Mouse (Mus musculus): ENCODE results near the gene Ficd.

The Ficd gene

DNA sequence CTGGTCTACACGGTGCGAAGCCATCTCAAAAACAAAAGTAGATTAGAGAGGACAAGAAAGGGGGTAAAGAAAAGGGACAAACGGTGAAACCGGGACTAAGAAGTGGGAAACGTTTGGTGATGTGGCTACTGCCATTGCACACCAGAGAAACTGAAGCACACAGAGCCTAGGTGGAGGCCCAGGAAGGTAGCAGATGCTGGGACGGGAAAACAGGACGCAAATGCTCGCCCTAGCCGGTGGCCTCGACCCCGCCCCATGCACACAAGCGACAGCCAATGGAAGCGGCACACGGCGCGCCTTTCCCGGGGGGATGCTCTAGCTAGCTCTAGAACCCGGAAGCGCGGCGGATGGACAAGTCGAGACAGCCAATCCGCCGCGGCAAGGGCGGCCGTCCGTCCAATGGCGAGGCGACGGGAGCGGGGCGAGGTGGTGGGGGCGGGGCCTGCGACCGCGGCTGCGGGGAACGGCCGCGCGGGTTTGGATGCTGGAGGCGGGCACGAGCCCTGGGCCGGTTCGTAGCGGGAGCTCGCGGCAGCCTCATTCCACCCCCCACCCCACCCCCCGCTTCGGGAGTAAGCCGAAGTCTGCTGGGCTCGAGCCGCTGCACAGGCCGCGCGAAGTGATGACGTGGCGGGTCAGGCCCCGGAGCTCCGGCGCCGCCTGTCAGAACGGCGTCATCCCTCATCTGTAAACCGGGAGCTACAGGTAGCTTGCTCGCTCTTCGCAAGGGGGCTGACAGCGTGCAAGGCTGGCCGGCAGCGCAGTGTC is at the start of gene Ficd:
Gene Ficd, plus strand, starts transcription at position 459 of the 768 bp plus-strand sequence.
- in situ Hi-C loops (cut with MboI, MseI), result loop anchor here (5.0 kb wide), 1 partner anchor 37 kb away; the partner anchor contains the start of genes Iscu and Sart3

- in situ Hi-C loops (cut with MboI, MseI), result no loop called here
Observed at GRCm38 (mm10) chr5:113687514-113687913, 48.1 kb upstream of the Ficd start.

GRCm38 (mm10) chr5:113690069-113690548 is 45.5 kb upstream of the Ficd start:
- in situ Hi-C loops (cut with MboI, MseI), result no loop called here

DNA sequence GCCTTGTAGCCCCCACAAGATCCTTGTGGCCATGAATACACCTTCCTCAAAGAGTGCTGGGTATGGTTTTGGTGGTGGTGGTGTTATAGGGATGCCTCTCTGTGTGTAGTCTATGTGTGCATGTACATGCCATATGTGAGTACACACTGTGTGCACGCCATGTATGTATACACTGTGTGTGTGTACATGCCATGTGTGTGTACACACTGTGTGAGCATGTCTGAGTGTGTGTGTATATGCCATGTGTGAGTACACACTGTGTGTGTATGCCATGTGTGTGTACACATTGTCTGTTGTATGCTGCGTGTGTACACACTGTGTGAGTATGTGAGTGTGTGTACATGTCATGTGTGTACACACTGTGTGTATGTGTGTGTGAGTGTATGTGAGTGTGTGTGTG is 44.7 kb upstream of the Ficd start:
- in situ Hi-C loops (cut with MboI, MseI), result no loop called here

- in situ Hi-C loops (cut with MboI, MseI), result no loop called here
Observed at GRCm38 (mm10) chr5:113693196-113693755, 42.3 kb upstream of the Ficd start.

- in situ Hi-C loops (cut with MboI, MseI), result no loop called here
Observed at GRCm38 (mm10) chr5:113694000-113694399, 41.6 kb upstream of the Ficd start.

DNA sequence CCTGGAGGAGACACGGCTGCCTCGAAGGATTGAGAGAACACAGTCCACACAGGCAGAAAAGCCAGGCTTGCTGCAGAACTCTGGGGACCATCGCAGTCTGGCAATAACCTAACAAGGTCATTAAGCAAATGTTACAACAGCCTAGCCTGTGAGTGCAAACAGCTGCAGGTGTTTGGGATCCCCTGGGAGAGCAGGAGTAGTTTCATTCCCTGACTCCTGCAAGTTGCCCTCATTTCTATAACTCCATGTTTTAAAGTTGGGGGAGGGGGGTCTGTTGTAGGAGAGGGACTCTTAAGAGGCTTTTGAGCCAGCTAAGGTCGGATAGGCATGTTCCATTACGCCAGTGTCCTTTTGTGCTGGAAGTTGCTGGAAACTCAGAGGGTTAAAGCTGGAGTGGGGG is 41.2 kb upstream of the Ficd start:
- in situ Hi-C loops (cut with MboI, MseI), result no loop called here

DNA sequence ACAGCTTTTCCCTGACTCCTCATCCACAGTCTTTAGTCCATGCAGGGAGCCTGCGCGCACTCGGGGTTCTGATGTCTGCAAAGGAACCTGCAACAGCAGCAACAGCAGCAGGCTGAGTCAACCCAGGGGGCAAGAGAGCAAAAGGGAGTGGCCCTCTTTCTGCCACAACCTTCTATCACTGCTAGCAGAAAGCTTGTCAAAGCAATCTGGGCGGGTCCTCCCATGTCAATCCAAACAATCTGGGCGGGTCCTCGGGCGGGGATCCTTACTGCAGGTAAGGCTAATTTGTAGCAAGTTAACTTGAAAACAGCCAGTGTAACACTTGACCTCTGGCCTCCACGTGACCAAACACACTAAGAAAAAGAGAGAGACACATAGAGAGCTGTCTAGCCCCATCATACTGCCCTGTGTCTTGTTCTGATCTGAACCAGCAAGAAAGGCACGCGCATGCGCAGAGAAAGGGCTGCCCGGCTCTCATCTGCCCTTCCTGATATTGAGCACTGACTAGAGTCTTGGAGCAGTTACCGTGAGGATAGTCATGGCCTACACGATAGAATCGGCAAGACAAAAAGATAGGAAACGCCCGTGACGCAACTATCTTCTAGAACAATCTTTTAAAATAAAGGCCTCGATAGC is 35.1 kb upstream of the Ficd start:
- in situ Hi-C loops (cut with MboI, MseI), result no loop called here

GRCm38 (mm10) chr5:113703803-113704585 is 31.6 kb upstream of the Ficd start:
- in situ Hi-C loops (cut with MboI, MseI), result no loop called here

GRCm38 (mm10) chr5:113712861-113713260 is 22.7 kb upstream of the Ficd start:
- in situ Hi-C loops (cut with MboI, MseI), result no loop called here

DNA sequence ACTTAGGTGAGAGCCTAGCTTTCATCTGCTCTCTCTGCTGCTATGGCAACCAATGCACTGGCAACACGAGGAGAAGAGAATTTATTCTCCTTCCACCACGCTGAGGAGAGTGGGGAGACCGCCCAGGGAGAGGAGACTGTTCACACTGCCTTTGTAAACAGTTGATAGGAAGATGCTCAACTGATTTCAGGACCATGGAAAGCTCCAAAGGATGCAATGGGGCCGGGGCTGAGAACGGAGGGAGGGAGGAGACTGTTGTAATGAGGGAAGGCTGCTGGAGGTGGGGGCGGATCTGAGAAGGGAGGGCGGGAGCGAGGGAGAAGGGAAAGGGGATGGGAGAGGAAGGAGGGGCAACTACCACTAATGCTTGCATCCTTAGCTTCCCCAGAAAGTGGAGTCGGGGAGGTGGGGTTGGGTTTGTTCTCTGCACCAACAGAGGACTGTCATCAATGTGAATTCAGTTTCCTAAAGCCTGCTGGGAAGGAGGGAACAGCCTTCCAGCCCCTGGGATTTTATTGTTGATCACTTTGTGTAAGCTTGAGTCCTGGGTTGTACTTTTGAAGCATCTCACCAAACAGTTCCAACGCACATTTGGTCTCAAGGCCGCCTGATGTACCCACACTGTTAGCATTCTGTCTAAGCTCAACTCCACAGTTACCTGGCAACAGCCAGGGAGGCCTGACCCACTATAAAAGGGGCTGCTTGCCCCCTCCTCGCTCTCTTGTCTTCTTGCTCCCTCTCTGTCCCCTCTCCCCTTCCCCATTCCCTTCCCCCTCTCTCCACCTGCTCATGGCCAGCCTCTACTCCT is 18.8 kb upstream of the Ficd start:
- in situ Hi-C loops (cut with MboI, MseI), result loop anchor here (5.0 kb wide), 1 partner anchor 244 kb away; no protein-coding TSS in a partner anchor

DNA sequence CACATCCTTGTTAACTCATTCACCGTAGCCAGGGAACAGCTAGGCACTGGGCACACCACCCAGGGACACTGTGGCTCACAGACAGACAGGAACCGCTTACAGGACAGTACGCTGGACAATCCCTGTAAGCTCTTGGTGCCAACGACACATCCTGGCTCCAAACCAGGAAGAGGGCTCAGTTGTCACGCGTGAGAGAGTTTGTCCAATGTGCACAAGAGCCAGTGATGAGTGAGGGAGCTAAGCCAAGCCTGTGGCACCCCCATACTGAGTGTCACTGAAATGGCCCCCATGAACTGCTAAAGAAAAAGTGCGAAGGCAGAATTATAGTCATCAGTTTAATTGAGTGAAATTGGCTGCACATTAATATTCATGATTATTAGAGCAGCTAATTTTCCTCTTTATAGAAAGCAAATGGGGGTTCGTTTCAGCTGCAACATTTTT is 16.4 kb upstream of the Ficd start:
- in situ Hi-C loops (cut with MboI, MseI), result loop anchor here (5.0 kb wide), 1 partner anchor 247 kb away; no protein-coding TSS in a partner anchor

GRCm38 (mm10) chr5:113722224-113723013 is 13.2 kb upstream of the Ficd start:
- in situ Hi-C loops (cut with MboI, MseI), result loop anchor here (5.0 kb wide), 2 partner anchors 55 to 360 kb away; no protein-coding TSS in a partner anchor

- in situ Hi-C loops (cut with MboI, MseI), result loop anchor here (5.0 kb wide), 2 partner anchors 56 to 361 kb away; no protein-coding TSS in a partner anchor
Observed at GRCm38 (mm10) chr5:113723567-113724237, 11.9 kb upstream of the Ficd start.

- in situ Hi-C loops (cut with MboI, MseI), result loop anchor here (5.0 kb wide), 2 partner anchors 57 to 362 kb away; no protein-coding TSS in a partner anchor
Observed at GRCm38 (mm10) chr5:113724446-113724845, 11.2 kb upstream of the Ficd start, which contains the start of gene 1700069L16Rik. TSS of gene 1700069L16Rik (minus strand) at chr5:113724772.

DNA sequence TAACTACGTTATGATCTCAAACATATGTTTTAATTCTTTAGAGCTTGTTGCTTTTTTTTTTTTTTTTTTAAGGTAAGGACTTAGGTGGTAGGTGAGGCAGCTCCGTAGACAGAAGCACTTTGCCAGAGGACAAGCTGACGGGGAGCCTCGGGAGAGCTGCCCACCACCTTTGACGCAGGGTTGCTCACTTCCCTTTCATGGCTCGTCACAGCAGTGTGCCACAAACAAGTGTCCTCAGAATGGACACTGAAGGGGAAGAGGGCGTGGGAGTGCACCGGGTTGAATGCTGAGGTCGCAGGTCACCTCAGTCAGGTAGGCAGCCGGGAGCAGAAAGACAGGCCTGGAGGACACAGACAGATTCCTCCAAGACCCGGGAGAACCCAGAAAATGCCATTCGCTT is 10.2 kb upstream of the Ficd start:
- in situ Hi-C loops (cut with MboI, MseI), result loop anchor here (5.0 kb wide), 1 partner anchor 148 kb away; no protein-coding TSS in a partner anchor

- in situ Hi-C loops (cut with MboI, MseI), result loop anchor here (5.0 kb wide), 1 partner anchor 149 kb away; no protein-coding TSS in a partner anchor
Observed at GRCm38 (mm10) chr5:113726618-113727017, 9.0 kb upstream of the Ficd start.

- in situ Hi-C loops (cut with MboI, MseI), result loop anchor here (5.0 kb wide), 1 partner anchor 150 kb away; no protein-coding TSS in a partner anchor
Observed at GRCm38 (mm10) chr5:113727238-113727637, 8.4 kb upstream of the Ficd start.

DNA sequence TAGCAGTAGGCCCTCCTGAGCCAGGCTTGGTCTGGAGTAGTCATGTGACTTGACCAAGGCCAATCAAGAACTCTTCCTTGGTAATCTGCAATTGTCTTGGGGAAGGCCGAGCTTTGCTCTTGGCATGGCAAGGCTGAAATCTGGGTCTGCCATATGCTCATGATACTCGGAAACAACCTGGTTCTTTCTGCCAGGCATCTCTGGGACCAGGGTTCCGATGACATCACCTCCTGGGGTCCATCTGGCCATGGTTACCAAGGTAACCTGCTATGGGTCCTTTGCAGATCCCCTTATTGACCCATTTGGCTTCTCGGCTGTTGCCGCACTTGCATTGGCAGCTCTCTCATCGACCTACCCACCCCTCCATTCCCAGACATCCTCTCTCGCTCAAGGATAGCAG is 7.6 kb upstream of the Ficd start:
- in situ Hi-C loops (cut with MboI, MseI), result loop anchor here (5.0 kb wide), 1 partner anchor 151 kb away; no protein-coding TSS in a partner anchor

All from T-helper 1 cell (primary cell).